Mouse (Mus musculus) erythroblast, adult 5-6 weeks (primary cell): Measurements from ENCODE around the gene Chsy1. TPM values are rescaled to one million over a fixed set of nuclear protein-coding genes. Genes with fewer than 3 reads are reported as not detected.

Experiments used
- total RNA-seq, 2 experiments: library from RNA; stranded (forward) in 1 of 2; stranded (reverse) in 1 of 2; fragments of 150-400 nt in 1 of 2; fragments of 200-764, 138-1000 nt in 1 of 2; gene quantifications; 2 replicates each; pipeline versions ENCODE4 v1.2.3 to v1.2.4; 2015 to 2017; ENCODE audit warnings: low replicate concordance in 2 of 2

The Chsy1 gene
- total RNA-seq, 2 experiments from 2014 or later, result 8.5 to 11.7 TPM

Other genes with a start within 250 kb of the Chsy1 start
- not detected in 2 replicates for gene Pcsk6, start 247.8 kb upstream of the Chsy1 start, total RNA-seq (2015; ENCODE audit: low replicate concordance)
- gene Pcsk6, start 247.8 kb upstream of the Chsy1 start, total RNA-seq (2017; ENCODE audit: low replicate concordance), result not detected in 2 replicates
- not detected in 2 replicates for gene Gm45213, start 65.9 kb upstream of the Chsy1 start, total RNA-seq (2015; ENCODE audit: low replicate concordance)
- not detected in 2 replicates for gene Gm45213, start 65.9 kb upstream of the Chsy1 start, total RNA-seq (2017; ENCODE audit: low replicate concordance)
- 22.6 and 33.0 TPM in 2 replicates for gene Snrpa1, start 50.5 kb upstream of the Chsy1 start, total RNA-seq (2015; ENCODE audit: low replicate concordance)
- gene Snrpa1, start 50.5 kb upstream of the Chsy1 start, total RNA-seq (2017; ENCODE audit: low replicate concordance), result 14.6 and 24.2 TPM in 2 replicates
- 27.7 and 28.0 TPM in 2 replicates for gene Selenos, start 29.9 kb upstream of the Chsy1 start, total RNA-seq (2015; ENCODE audit: low replicate concordance)
- gene Selenos, start 29.9 kb upstream of the Chsy1 start, total RNA-seq (2017; ENCODE audit: low replicate concordance), result 14.8 and 15.1 TPM in 2 replicates